Mouse (Mus musculus) midbrain, postnatal 0 days (tissue): ENCODE data around the gene Gnl1. TPM values are rescaled to one million over a fixed set of nuclear protein-coding genes. Genes with fewer than 3 reads are reported as not detected.
A peak's percentile ranks its signal among the peaks of the same experiment; 100 is the strongest.

ENCODE experiments used
- ATAC-seq: fragments of 200-750 bp; cut with Nextera tagmentation; 2 replicates; pipeline ENCODE4 v1.8.0; 2017; ENCODE audit warnings: moderate number of reproducible peaks, mild to moderate bottlenecking, moderate TSS enrichment, moderate library complexity; ENCODE audit not compliant: low FRiP score
- DNase-seq: peaks from one replicate; pipeline ENCODE4 v3.0.0-alpha.2; 2015; ENCODE audit warnings: low spot score
- H3K27ac ChIP-seq: fragments of 300-500 bp; sonication (generic); 2 replicates; pipeline ENCODE4 v1.5.1; 2014; ENCODE audit warnings: low read depth, mild to moderate bottlenecking, low read length, mixed read lengths
- H3K27me3 ChIP-seq: fragments of 300-500 bp; sonication (generic); 2 replicates; pipeline ENCODE4 v1.6.1; 2014; ENCODE audit warnings: low read length, control low read depth, mixed read lengths; ENCODE audit not compliant: insufficient read depth
- H3K36me3 ChIP-seq: fragments of 300-500 bp; sonication (generic); 2 replicates; pipeline ENCODE4 v1.6.1; 2014; ENCODE audit warnings: low read length, control low read depth, mixed read lengths; ENCODE audit not compliant: insufficient read depth
- H3K4me1 ChIP-seq: fragments of 300-500 bp; sonication (generic); 2 replicates; pipeline ENCODE4 v1.6.1; 2014; ENCODE audit warnings: mild to moderate bottlenecking, control low read depth, antibody characterized with exemption, low read length, mixed read lengths; ENCODE audit not compliant: insufficient read depth
- H3K4me2 ChIP-seq: fragments of 300-500 bp; sonication (generic); 2 replicates; pipeline ENCODE4 v1.6.1; 2014; ENCODE audit warnings: low read depth, mild to moderate bottlenecking, low read length, mixed read lengths; ENCODE audit not compliant: poor library complexity, severe bottlenecking
- H3K4me3 ChIP-seq: fragments of 300-500 bp; sonication (generic); 2 replicates; pipeline ENCODE4 v1.5.1; 2014; ENCODE audit warnings: low read depth, mild to moderate bottlenecking, low read length, moderate library complexity
- H3K9ac ChIP-seq: fragments of 300-500 bp; sonication (generic); replicated peaks from 2 replicates; pipeline ENCODE4 v1.6.1; 2014; ENCODE audit warnings: mild to moderate bottlenecking, low read length, moderate library complexity, mixed read lengths; ENCODE audit not compliant: poor library complexity, severe bottlenecking
- H3K9me3 ChIP-seq: fragments of 300-500 bp; sonication (generic); 2 replicates; pipeline ENCODE4 v1.6.1; 2016; ENCODE audit warnings: low read length, control low read depth
- CTCF ChIP-seq: IDR thresholded peaks from 2 replicates; pipeline ENCODE4 v1.5.1; 2016; ENCODE audit warnings: antibody characterized with exemption, mild to moderate bottlenecking
- WGBS: fragments of 180-500 bp; shearing (Covaris S2); extraction: QIAGEN DNeasy Blood & Tissue Kit; methylation state at CpG from one replicate; pipeline ENCODE4 v1.1.7; 2014; 5-methylcytosine and 5-hydroxymethylcytosine counted together
- polyA plus RNA-seq: library from polyadenylated mRNA; unstranded; fragments of >200 nt; fragmentation: Nextera tagmentation; extraction: Ambion mirVana; gene quantifications from 2 replicates; pipeline ENCODE4 v1.2.1, GENCODE M21; 2015
- total RNA-seq: library from RNA; depleted of rRNA; stranded (reverse); fragments of >200 nt; gene quantifications from 2 replicates; pipeline ENCODE4 v1.2.3, GENCODE M21; 2014

Gene Gnl1
- total and polyA plus RNA-seq, 2 experiments from 2014 or later: 80.8 to 117 TPM

DNA sequence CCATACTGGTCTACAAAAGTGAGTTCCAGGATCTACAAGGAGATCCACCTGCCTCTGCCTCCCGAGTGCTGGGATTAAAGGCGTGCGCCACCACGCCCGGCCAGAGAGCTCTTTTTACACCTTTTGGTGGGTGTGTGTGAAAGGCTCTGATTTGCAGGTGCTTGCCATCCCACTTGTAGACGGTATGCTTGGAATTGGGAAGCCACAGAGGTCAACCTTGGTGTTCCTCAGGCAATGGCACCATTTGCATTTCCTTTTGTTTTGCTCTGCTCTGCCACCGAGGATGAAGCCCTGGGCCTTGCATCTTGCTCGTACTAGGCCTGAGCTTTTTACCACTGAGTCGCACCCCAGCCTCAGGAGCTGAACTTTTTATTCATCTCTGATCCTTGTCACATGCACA is 2.1 kb downstream of the Gnl1 start:
- WGBS: 91% methylated on average over 9 of the region's 9 CpGs
- Histone ChIP-seq H3K4me1 (peaks cover 14% of the 10 kb centered on the region), H3K9ac (no peak overlapping the region), H3K27me3 (no peaks in the 10 kb centered on the region), H3K4me2 (no peak overlapping the region), H3K9me3 (no peaks in the 10 kb centered on the region), H3K4me3 (no peak overlapping the region), H3K27ac (no peak overlapping the region), H3K36me3 (peaks cover 32% of the 10 kb centered on the region)
- ATAC-seq (no peak), DNase-seq (no peak)
- TF ChIP-seq CTCF: no peak

- no peak overlapping the region for H3K9ac ChIP-seq
- TF ChIP-seq CTCF: no peak
- no peak overlapping the region for H3K27ac ChIP-seq
- no peak overlapping the region for H3K4me3 ChIP-seq
- WGBS: 54% methylated on average over 10 of the region's 10 CpGs
- H3K36me3 ChIP-seq: peaks cover 24% of the 10 kb centered on the region
- no peaks in the 10 kb centered on the region for H3K27me3 ChIP-seq
- H3K4me1 ChIP-seq: no peaks in the 10 kb centered on the region; the same call in 1 of the 2 replicates
- no peak overlapping the region for H3K4me2 ChIP-seq
- DNase-seq (no peak), ATAC-seq (no peak)
- H3K9me3 ChIP-seq: no peaks in the 10 kb centered on the region
Measured at GRCm38 (mm10) chr17:35991781-35992180, 12.1 kb downstream of the Gnl1 start.

DNA sequence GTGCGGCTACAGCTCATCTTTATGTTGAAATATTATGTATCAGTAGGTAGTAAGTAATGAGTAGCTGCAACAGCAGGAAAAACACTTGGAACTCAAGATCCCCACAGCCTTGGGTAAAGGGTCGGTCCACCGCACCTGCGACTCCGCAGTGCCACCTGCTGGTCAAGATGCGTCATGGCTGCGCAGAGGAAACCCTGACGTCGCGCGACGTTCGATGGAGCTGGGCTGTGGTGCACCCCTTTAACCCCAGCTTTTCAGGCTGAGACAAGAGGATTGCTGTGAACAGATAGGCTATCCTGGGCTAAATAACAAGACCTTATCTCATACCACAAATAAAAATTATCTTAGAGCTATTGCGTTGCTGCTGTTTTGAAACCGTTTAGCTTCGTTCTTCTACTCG is 14.0 kb downstream of the Gnl1 start:
- 8% methylated on average over 17 of the region's 17 CpGs for WGBS

GRCm38 (mm10) chr17:35994175-35994878 is 14.7 kb downstream of the Gnl1 start:
- ATAC-seq: peak; percentile 60
- DNase-seq: peak; percentile 93
- WGBS: 4% methylated on average over 31 of the region's 31 CpGs

More for the DNA sequence above, 14.0 kb downstream of the Gnl1 start:
- peak overlapping the region; percentile 55; the same call in 1 of the 2 replicates for H3K27ac ChIP-seq
- ATAC-seq (peak; percentile 74), DNase-seq (peak; percentile 87)
- H3K4me1 ChIP-seq: no peaks in the 10 kb centered on the region; the same call in 1 of the 2 replicates
- TF ChIP-seq CTCF: peak; percentile 100
- H3K36me3 ChIP-seq: peaks cover 8% of the 10 kb centered on the region
- peak overlapping the region; percentile 18; the same call in 1 of the 2 replicates for H3K4me2 ChIP-seq
- no peaks in the 10 kb centered on the region for H3K27me3 ChIP-seq
- no peak overlapping the region for H3K9ac ChIP-seq
- H3K9me3 ChIP-seq: no peaks in the 10 kb centered on the region
- peak overlapping the region; percentile 59 for H3K4me3 ChIP-seq

GRCm38 (mm10) chr17:35994879-35995240 is 15.2 kb downstream of the Gnl1 start:
- H3K36me3 ChIP-seq: no peaks in the 10 kb centered on the region
- H3K4me3 ChIP-seq: peak overlapping the region; percentile 59
- peak; percentile 19 for DNase-seq
- peak overlapping the region; percentile 61 for H3K9ac ChIP-seq
- peak overlapping the region; percentile 57 for H3K27ac ChIP-seq
- 4% methylated on average over 14 of the region's 14 CpGs for WGBS
- H3K4me1 ChIP-seq: no peaks in the 10 kb centered on the region; the same call in 1 of the 2 replicates
- ATAC-seq: no peak
- H3K9me3 ChIP-seq: no peaks in the 10 kb centered on the region
- no peak for TF ChIP-seq CTCF
- H3K4me2 ChIP-seq: peak overlapping the region; percentile 58
- no peaks in the 10 kb centered on the region for H3K27me3 ChIP-seq

More at GRCm38 (mm10) chr17:35994175-35994878, 14.7 kb downstream of the Gnl1 start:
- peaks cover 4% of the 10 kb centered on the region; the same call in 1 of the 2 replicates for H3K36me3 ChIP-seq
- H3K4me3 ChIP-seq: peak overlapping the region; percentile 59
- no peaks in the 10 kb centered on the region for H3K27me3 ChIP-seq
- H3K27ac ChIP-seq: peak overlapping the region; percentile 57
- H3K4me2 ChIP-seq: peak overlapping the region; percentile 58
- H3K4me1 ChIP-seq: no peaks in the 10 kb centered on the region; the same call in 1 of the 2 replicates
- H3K9me3 ChIP-seq: no peaks in the 10 kb centered on the region
- H3K9ac ChIP-seq: peak overlapping the region; percentile 61
- no peak for TF ChIP-seq CTCF

- Histone ChIP-seq H3K36me3 (no peaks in the 10 kb centered on the region), H3K9ac (no peak overlapping the region), H3K4me1 (no peaks in the 10 kb centered on the region; the same call in 1 of the 2 replicates), H3K27me3 (no peaks in the 10 kb centered on the region), H3K4me3 (no peak overlapping the region), H3K9me3 (no peaks in the 10 kb centered on the region), H3K4me2 (peak overlapping the region; percentile 12; the same call in 1 of the 2 replicates), H3K27ac (no peak overlapping the region)
- DNase-seq (peak; percentile 95), ATAC-seq (peak; percentile 67)
- WGBS: under 1% methylated on average over 11 of the region's 11 CpGs
- TF ChIP-seq CTCF: peak; percentile 100
Measured at GRCm38 (mm10) chr17:35996949-35997348, 17.3 kb downstream of the Gnl1 start.
